Mouse (Mus musculus) lung, embryonic 14.5 days (tissue): ENCODE results near the gene Cabcoco1. TPM values are rescaled to one million over a fixed set of nuclear protein-coding genes. Genes with fewer than 3 reads are reported as not detected.

Experiments
- ATAC-seq: fragments of 200-750 bp; cut with Nextera tagmentation; 2 replicates; pipeline ENCODE4 v1.8.0; 2017; ENCODE audit warnings: mild to moderate bottlenecking, moderate TSS enrichment, moderate library complexity; ENCODE audit not compliant: insufficient read depth
- DNase-seq: peaks from one replicate; pipeline ENCODE4 v3.0.0-alpha.2; 2015
- H3K27ac ChIP-seq: fragments of 300-500 bp; sonication (generic); 2 replicates; pipeline ENCODE4 v1.5.1; 2014; ENCODE audit warnings: low read depth, mild to moderate bottlenecking, moderate library complexity
- H3K27me3 ChIP-seq: fragments of 300-500 bp; sonication (generic); 2 replicates; pipeline ENCODE4 v1.6.1; 2014; ENCODE audit warnings: low read length, control low read depth; ENCODE audit not compliant: insufficient read depth
- H3K36me3 ChIP-seq: fragments of 300-500 bp; sonication (generic); 2 replicates; pipeline ENCODE4 v1.6.1; 2014; ENCODE audit warnings: control low read depth; ENCODE audit not compliant: insufficient read depth
- H3K4me1 ChIP-seq: fragments of 300-500 bp; sonication (generic); 2 replicates; pipeline ENCODE4 v1.6.1; 2014; ENCODE audit warnings: antibody characterized with exemption, control low read depth; ENCODE audit not compliant: insufficient read depth
- H3K4me2 ChIP-seq: fragments of 300-500 bp; sonication (generic); 2 replicates; pipeline ENCODE4 v1.6.1; 2014; ENCODE audit warnings: mild to moderate bottlenecking
- H3K4me3 ChIP-seq: fragments of 300-500 bp; sonication (generic); 2 replicates; pipeline ENCODE4 v1.5.1; 2014; ENCODE audit warnings: low read depth, low read length
- H3K9ac ChIP-seq: fragments of 300-500 bp; sonication (generic); 2 replicates; pipeline ENCODE4 v1.6.1; 2014
- H3K9me3 ChIP-seq: fragments of 300-500 bp; sonication (generic); 2 replicates; pipeline ENCODE4 v1.6.1; 2016; ENCODE audit warnings: low read depth, low read length, control low read depth
- CTCF ChIP-seq: IDR thresholded peaks from 2 replicates; pipeline ENCODE4 v1.5.1; 2016; ENCODE audit warnings: antibody characterized with exemption, low read depth
- WGBS: fragments of 180-500 bp; shearing (Covaris S2); extraction: QIAGEN DNeasy Blood & Tissue Kit; methylation state at CpG from one replicate; pipeline ENCODE4 v1.1.7; 2014; 5-methylcytosine and 5-hydroxymethylcytosine counted together
- polyA plus RNA-seq: library from polyadenylated mRNA; unstranded; fragments of >200 nt; fragmentation: Nextera tagmentation; extraction: Ambion mirVana; gene quantifications from 2 replicates; pipeline ENCODE4 v1.2.1, GENCODE M21; 2014

Cabcoco1 gene
- polyA plus RNA-seq, 1 experiment from 2014 or later: 2.4 TPM

DNA sequence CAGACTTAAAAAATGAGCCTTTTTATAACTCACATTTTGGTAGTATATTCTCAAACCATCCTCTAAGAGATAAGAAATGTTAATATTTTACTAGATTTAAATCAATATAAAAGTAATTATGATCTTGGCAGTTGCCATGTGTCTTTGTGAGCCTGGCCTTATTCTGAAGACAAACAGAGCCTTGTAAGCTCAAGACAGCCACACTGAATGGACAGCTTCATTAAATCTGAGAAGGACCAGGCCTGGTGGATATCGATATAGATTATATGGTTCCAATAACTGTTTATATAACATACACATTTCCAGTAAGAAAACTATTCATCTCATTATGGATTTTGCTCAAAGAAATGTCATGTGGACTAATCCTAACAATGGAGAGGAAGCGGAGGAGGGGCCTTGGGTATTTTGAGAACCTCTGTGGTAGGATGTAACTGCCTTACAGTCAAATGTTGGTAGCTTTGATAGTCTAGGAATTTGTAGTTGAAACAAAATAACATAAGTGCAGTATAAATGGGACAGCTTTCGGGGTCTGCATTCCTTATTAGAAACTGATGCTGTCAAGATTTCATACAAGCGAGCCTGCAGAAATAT is 75.9 kb downstream of the Cabcoco1 start:
- Histone ChIP-seq H3K4me2 (no peak overlapping the region), H3K9me3 (no peaks in the 10 kb centered on the region), H3K9ac (no peak overlapping the region), H3K27me3 (no peaks in the 10 kb centered on the region), H3K4me3 (no peak overlapping the region), H3K4me1 (peaks cover 6% of the 10 kb centered on the region; the same call in 1 of the 2 replicates), H3K27ac (peak overlapping the region; percentile 9; the same call in 1 of the 2 replicates), H3K36me3 (no peaks in the 10 kb centered on the region)
- peak; percentile 29 for DNase-seq
- ATAC-seq: no peak
- TF ChIP-seq CTCF: no peak
- 60% methylated on average over 4 of the region's 4 CpGs for WGBS

DNA sequence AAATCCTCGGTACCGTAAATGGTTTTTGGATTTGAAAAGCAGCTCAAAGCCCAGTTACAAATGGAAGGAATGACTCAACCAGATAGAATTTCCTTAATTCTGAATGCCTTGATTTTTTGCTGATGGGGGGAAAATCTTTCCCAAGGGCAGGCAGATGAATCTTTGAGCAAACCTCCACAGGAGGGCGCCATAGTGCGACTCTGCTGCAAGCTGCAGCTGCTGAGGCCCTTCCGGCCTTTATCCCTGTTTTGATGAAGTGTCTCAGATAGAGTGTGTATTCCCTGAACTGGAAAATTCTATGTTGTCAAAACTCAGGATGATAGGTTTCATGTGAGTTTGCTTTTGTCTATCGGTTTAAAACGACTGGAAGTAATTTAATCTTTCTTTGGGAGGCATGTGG is 76.8 kb downstream of the Cabcoco1 start:
- TF ChIP-seq CTCF: peak; percentile 82
- H3K9me3 ChIP-seq: no peaks in the 10 kb centered on the region
- ATAC-seq: peak; percentile 71
- peaks cover 6% of the 10 kb centered on the region; the same call in 1 of the 2 replicates for H3K4me1 ChIP-seq
- H3K4me3 ChIP-seq: no peak overlapping the region
- 18% methylated on average over 7 of the region's 7 CpGs for whole genome bisulfite sequencing
- H3K4me2 ChIP-seq: no peak overlapping the region
- no peak overlapping the region for H3K9ac ChIP-seq
- DNase-seq: peak; percentile 96
- H3K27ac ChIP-seq: peak overlapping the region; percentile 55; the same call in 1 of the 2 replicates
- no peaks in the 10 kb centered on the region for H3K27me3 ChIP-seq
- H3K36me3 ChIP-seq: no peaks in the 10 kb centered on the region

DNA sequence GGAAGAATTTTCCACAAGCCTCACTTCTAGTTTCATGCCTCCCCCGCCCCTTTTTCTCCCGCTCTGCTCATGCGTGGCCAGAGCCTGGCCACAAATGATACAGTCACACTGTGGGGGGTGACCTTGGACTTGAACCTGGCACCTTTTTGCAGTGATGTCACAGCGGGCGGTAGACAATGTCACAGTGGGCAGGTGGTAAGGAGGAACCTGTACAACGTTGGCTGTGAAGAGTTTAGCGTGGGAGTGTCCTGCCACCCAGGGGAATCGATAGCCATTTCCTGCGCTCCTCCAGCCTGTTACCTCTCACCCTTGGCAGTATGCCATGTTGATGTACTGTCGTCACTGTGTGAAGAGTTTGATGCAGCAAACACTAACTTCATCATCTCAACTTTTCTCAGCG is 81.9 kb downstream of the Cabcoco1 start:
- Histone ChIP-seq H3K36me3 (no peaks in the 10 kb centered on the region), H3K27me3 (no peaks in the 10 kb centered on the region), H3K4me1 (peaks cover 10% of the 10 kb centered on the region; the same call in 1 of the 2 replicates), H3K9ac (no peak overlapping the region), H3K27ac (no peak overlapping the region), H3K4me2 (no peak overlapping the region), H3K4me3 (no peak overlapping the region), H3K9me3 (no peaks in the 10 kb centered on the region)
- DNase-seq (peak; percentile 57), ATAC-seq (no peak)
- no peak for TF ChIP-seq CTCF
- WGBS: 48% methylated on average over 11 of the region's 11 CpGs

DNA sequence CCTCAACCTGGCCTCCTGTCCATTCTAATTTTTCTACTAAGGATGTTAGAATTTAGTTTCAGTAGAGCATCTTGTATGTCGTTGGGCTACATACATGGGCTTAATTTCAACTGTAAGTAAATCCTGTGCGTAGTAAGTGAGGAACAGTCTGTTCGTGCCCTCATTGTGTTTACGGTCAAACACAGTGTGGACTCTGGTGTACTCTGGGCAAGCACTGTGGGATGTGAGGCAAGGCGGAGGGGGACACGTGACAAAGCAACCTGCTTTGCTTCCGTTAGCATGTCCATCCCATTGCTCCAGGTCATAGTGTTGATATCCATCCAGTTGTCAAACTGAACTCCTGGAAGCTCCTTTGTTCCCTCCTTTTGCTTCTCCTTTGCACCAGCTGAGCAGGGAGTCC is 84.7 kb downstream of the Cabcoco1 start:
- H3K36me3 ChIP-seq: no peaks in the 10 kb centered on the region
- H3K9ac ChIP-seq: no peak overlapping the region
- ATAC-seq (no peak), DNase-seq (no peak)
- peaks cover 4% of the 10 kb centered on the region; the same call in 1 of the 2 replicates for H3K4me1 ChIP-seq
- H3K27ac ChIP-seq: no peak overlapping the region
- no peaks in the 10 kb centered on the region for H3K27me3 ChIP-seq
- H3K9me3 ChIP-seq: no peaks in the 10 kb centered on the region
- no peak overlapping the region for H3K4me2 ChIP-seq
- no peak overlapping the region for H3K4me3 ChIP-seq
- no peak for TF ChIP-seq CTCF
- 91% methylated on average over 7 of the region's 7 CpGs for WGBS

DNA sequence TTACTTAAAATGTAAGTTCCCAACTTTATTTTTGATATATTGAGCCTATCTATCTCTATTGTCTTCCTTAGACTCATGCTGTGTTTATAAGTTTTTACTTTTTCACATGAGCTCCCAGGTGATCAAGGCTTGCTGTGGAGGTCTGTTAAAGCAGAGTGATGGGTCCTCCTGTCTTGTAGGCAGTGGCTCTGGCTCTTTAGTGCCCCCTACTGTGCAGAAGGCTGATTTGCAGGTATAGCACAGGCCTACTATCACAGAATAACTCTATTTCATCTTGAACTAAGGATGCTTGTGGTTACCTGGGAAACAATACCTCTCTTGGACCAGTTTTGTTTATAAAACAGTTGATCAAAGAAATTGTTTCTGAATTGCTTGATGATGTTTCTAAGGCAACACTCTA is 87.2 kb downstream of the Cabcoco1 start:
- Histone ChIP-seq H3K9me3 (no peaks in the 10 kb centered on the region), H3K27ac (no peak overlapping the region), H3K36me3 (no peaks in the 10 kb centered on the region), H3K4me2 (no peak overlapping the region), H3K4me1 (no peaks in the 10 kb centered on the region), H3K4me3 (no peak overlapping the region), H3K27me3 (no peaks in the 10 kb centered on the region), H3K9ac (no peak overlapping the region)
- DNase-seq (no peak), ATAC-seq (no peak)
- peak; percentile 37 for TF ChIP-seq CTCF

DNA sequence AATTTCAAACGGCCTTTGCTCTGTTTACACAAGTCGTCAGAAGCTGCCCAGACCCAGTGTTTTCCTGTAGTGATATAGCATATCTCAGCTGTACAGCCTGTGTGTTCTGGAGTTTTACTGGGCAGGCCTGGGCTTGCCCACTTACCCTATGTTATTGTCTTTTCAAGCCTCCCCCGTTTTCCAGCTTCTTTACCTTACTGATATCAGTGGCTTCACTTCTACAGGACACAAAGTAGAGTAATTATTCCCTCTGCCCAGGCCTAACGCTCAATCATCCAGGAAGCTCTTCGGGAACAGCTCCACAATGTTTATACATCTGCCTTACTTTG is 94.9 kb downstream of the Cabcoco1 start:
- peaks cover 18% of the 10 kb centered on the region for H3K4me1 ChIP-seq
- peak; percentile 82 for DNase-seq
- peak overlapping the region; percentile 96 for H3K27ac ChIP-seq
- peak overlapping the region; percentile 23; the same call in 1 of the 2 replicates for H3K9ac ChIP-seq
- peak overlapping the region; percentile 46; the same call in 1 of the 2 replicates for H3K4me2 ChIP-seq
- no peaks in the 10 kb centered on the region for H3K36me3 ChIP-seq
- ATAC-seq: peak; percentile 91
- TF ChIP-seq CTCF: no peak
- H3K9me3 ChIP-seq: no peaks in the 10 kb centered on the region
- WGBS: 4% methylated on average over 5 of the region's 5 CpGs
- no peak overlapping the region for H3K4me3 ChIP-seq
- no peaks in the 10 kb centered on the region for H3K27me3 ChIP-seq

DNA sequence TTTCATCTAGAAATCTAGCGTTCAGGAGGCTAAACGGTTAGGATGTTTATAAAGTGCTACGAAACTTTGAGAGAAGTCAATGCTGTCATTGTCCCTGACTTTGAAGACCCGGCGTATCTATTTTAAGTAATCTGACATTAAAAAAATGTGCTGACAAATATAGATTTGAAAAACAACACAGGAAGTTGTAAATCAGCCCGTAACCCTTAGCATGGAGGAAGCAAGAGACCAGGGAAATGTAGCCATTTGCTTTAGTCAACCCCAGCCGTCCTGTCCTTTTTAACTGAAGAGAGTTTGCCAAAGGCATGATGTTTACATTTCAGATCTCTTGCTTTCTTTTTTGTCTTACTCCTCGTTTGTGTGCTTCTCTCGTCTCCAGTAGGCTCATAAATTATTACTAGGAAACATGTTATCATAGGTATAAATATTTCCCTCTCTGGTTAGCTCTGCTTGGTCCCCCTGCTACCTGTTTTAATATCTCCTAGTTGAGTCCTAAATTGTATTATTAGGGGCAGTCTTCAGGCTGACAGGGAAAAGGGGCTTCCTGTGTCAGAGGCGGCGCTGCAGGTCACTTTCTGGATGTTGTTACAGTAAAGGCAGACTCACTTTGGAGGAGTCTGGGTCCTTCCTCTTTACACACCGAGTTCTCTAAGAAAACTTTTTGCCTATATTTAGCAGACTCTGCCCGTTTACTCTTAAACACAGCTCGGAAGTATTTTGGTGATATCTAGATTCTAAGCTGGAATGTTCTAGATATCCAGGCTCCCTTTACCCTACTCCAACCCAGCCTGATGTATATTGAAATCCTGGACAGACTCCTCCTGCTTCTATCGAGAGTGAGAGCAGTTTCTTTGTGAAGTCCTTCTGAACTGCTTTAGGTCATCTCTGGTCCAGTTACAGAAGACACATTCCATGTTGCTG is 95.6 kb downstream of the Cabcoco1 start:
- H3K27me3 ChIP-seq: no peaks in the 10 kb centered on the region
- no peaks in the 10 kb centered on the region for H3K36me3 ChIP-seq
- peak overlapping the region; percentile 46 for H3K4me2 ChIP-seq
- WGBS: 11% methylated on average over 15 of the region's 15 CpGs
- peak overlapping the region; percentile 23; the same call in 1 of the 2 replicates for H3K9ac ChIP-seq
- H3K4me3 ChIP-seq: no peak overlapping the region
- H3K27ac ChIP-seq: peak overlapping the region; percentile 96
- peaks cover 18% of the 10 kb centered on the region for H3K4me1 ChIP-seq
- peak; percentile 75 for DNase-seq
- peak; percentile 44 for ATAC-seq
- no peaks in the 10 kb centered on the region for H3K9me3 ChIP-seq
- no peak; the same call in 1 of the 2 replicates for TF ChIP-seq CTCF
